Mouse (Mus musculus) R1 (cell line): ENCODE measurements around the gene Cyp2j6.

Experiments used
- DNase-seq: peaks from one replicate; pipeline ENCODE4 v3.0.0-alpha.2; 2018; ENCODE audit warnings: low read depth, low spot score

Cyp2j6 gene

DNA sequence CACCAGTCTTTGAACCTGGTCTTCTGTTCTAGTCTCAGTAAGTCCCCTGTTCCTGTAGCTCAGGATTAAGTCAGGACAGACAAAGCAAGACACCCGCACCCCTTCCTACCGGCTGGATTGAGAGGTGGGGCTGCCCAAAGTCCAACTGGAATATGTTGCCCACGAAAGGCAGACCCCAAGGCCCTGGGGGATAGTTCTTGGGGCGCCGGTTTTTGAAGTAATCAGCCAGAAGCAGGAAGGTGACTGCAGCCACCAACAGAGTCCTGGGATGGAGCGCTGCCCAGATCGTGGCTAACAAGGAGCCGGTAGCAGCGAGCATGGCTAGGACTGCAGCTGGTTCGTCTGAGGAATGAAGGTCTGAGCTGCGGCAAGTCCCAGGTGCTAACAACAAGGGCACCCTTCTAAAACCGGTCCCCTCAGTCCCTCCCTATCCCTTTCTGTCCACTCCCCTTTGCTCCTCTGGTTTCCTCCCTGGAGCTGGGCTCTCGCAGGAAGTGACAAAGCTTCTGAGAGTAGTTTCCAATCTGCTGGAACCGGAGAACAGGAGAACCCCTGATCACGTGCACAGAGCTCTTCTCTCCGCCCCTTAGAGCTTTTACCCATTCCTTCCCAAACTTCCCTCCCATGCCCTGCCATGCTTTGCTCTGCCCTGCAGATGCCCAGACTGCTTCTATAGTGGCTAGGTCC is at the start of gene Cyp2j6:
Gene Cyp2j6 (minus strand): TSS at position 529 of the 687 bp plus-strand sequence.
- DNase-seq: peak; percentile 64

DNA sequence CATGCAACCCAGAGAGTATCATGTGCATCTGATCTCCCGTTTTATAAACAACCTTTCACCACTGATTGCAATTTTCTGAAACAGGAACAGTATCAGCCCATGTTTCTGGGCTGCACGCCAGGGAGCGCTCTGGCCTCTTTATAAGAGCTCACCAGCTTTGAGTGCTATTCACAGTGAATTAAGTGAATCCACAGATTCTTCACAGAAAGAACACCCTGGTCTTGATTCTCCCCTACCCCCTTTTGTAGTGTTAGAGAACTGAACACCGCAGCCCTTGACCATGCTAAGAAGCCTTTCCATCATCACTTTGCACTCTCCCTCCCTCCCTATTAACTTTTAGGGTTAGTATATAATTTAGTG is 38.3 kb upstream of the Cyp2j6 start:
- no peak for DNase-seq

- DNase-seq: peak; percentile 89
Measured at GRCm38 (mm10) chr4:96590911-96591790, 37.7 kb upstream of the Cyp2j6 start, which contains the start of gene Cyp2j9. TSS of gene Cyp2j9 (minus strand) at chr4:96591578.

GRCm38 (mm10) chr4:96581425-96582088 is 28.1 kb upstream of the Cyp2j6 start:
- DNase-seq: no peak

DNA sequence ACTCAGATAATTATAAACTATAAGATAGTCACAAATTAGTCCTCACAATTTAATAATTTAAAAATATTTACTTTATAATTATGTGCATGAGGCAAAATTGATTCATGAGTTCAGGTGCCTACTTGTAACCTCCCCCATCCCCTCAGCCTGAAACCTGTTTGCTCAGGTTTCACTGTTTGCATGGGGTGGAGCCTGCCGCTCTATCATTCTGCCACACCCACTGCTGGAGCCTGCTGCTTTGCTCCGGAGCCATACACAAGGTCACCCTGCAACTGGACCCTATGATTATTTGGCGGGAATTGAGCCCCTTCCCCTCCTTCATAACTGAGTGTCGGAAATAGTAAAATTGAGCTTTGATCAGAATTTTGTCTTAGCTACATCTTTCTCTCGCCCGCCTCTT is 26.9 kb upstream of the Cyp2j6 start:
- DNase-seq: peak; percentile 11

- DNase-seq: no peak
Measured at GRCm38 (mm10) chr4:96569442-96569841, 16.0 kb upstream of the Cyp2j6 start.

DNA sequence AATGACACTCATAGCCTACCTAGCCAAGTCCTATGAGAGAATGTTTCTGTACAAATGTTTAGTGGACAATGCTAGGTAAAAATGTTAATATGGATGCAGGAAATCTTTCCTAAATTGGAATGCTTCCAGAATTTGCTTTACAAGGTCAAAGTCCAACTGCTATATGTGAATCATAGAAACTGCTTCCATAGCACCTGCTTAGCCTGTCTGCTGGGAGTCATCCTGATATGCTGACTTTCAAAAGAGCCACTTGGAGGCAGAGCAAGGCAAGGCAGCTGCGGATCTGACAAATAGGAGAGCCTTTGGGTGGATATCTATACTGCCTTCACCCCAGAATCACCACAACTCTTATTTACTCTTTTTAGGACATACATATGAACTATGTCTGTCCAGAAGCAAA is 14.5 kb upstream of the Cyp2j6 start:
- no peak for DNase-seq

DNA sequence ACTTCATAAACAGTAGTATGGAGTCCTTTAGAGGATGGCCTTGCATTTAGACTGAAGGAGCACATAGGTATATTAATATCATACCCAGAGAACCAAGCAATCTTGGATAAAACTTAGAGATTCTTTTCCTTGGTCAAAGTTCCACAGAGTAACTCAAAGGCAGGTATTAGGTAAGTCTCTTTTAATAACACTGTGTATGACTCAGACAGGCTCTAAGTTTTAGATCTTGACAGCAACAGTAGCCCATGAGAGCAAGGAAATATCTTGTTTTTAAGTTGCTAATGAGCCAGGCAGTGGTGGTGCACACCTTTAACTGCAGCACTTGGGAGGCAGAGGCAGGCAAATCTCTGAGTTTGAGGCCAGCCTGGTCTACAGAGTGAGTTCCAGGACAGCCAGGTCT is 12.3 kb upstream of the Cyp2j6 start:
- no peak for DNase-seq

- DNase-seq: no peak
Measured at GRCm38 (mm10) chr4:96560464-96560863, 7.0 kb upstream of the Cyp2j6 start.

GRCm38 (mm10) chr4:96559781-96560180 is 6.3 kb upstream of the Cyp2j6 start:
- DNase-seq: no peak

- DNase-seq: no peak
Measured at GRCm38 (mm10) chr4:96551619-96552018, 1.8 kb downstream of the Cyp2j6 start.

DNA sequence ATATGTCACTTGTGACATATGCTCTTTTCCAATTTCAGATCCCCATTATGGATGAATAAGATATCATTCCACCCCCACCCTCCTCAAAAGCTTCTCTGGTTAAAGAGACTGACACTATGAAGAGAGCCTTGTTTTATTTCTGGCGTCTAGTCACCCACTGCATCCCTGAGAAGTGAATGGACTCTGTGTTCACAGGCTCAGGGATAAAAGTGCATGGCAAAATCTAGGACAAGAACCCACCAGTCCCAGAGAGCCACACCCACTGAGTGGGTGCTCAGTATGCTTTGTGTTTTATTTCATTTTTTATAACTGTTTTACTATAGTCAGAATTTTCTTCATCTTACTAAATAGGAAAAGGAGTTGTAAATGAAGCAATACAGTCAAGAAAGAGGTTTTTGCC is 7.5 kb downstream of the Cyp2j6 start:
- no peak for DNase-seq

DNA sequence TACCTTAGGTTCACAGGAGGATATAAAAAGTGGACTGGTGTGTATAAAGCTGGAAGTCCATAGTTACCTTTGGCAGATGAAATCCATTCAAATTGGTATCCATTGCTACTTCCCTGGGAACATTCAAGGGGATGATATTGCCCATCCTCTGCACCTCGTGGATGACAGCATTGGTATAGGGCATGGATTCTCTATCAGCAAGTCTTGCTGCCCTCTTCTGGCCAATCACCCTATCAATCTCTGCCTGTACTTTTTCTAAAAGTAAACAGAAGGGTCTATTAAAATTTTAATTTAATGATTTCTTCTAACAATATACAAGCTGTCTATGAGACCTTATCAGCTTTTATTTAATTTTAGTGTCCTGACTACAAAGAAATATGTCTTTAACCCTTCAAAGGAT is 27.7 kb downstream of the Cyp2j6 start:
- DNase-seq: peak; percentile 4

- DNase-seq: no peak
Measured at GRCm38 (mm10) chr4:96522256-96522655, 31.2 kb downstream of the Cyp2j6 start.

DNA sequence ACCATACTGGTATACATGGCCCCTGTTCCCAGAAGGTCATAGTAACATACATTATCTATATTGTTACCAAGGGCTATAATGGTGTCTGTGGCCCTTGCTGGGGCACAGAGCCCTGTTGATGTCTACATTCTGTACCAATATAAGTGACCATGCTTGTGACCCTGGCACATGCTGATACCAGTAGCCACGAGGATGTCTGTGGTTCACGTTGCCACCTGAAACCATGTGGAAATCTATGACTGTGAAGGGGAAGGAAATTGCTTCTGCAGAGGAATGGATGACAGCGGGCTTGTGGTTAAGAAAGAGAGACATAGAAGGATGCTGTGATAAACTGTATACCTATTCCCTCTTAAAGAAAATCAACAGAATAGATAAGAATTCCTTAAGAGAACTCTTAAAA is 43.4 kb downstream of the Cyp2j6 start:
- no peak for DNase-seq

- no peak for DNase-seq
Measured at GRCm38 (mm10) chr4:96507286-96507685, 46.2 kb downstream of the Cyp2j6 start, which contains the start of gene Cyp2j8. TSS of gene Cyp2j8 (minus strand) at chr4:96507386.
